Mouse (Mus musculus) MEL (cell line): ENCODE data around the gene Boll. TPM values are rescaled to one million over a fixed set of nuclear protein-coding genes. Genes with fewer than 3 reads are reported as not detected.

Source experiments
- DNase-seq: peaks from one replicate; pipeline ENCODE4 v3.0.0; 2011; ENCODE audit warnings: low read depth, low spot score
- H3K27ac ChIP-seq: 2 replicates; pipeline ENCODE4 v1.5.1; 2012; ENCODE audit warnings: low read depth, mild to moderate bottlenecking, control low read depth, low read length, moderate library complexity; ENCODE audit not compliant: control insufficient read depth
- H3K27me3 ChIP-seq, 2 experiments: fragments of 150-350 bp in 1 of 2; sonication (generic) in 1 of 2; 2 replicates each; pipeline ENCODE4 v1.6.1; 2012; ENCODE audit warnings: low read length in 2 of 2, mild to moderate bottlenecking in 2 of 2, improper control_type of control experiment in 1 of 2, moderate library complexity in 1 of 2; ENCODE audit not compliant: insufficient read depth in 2 of 2, control insufficient read depth in 1 of 2
- H3K36me3 ChIP-seq, 2 experiments: 2 replicates each; pipeline ENCODE4 v1.6.1; 2012 to 2014; ENCODE audit warnings: low read length in 2 of 2, improper control_type of control experiment in 1 of 2, inconsistent platforms in 1 of 2, mild to moderate bottlenecking in 1 of 2; ENCODE audit not compliant: insufficient read depth in 2 of 2, control insufficient read depth in 1 of 2
- H3K4me1 ChIP-seq, 2 experiments: fragments of 150-350 bp in 1 of 2; sonication (generic) in 1 of 2; 2 replicates each; pipeline ENCODE4 v1.6.1; 2012; ENCODE audit warnings: low read length in 2 of 2, improper control_type of control experiment in 1 of 2, mild to moderate bottlenecking in 1 of 2; ENCODE audit not compliant: insufficient read depth in 2 of 2, control insufficient read depth in 1 of 2
- H3K4me3 ChIP-seq, 2 experiments: fragments of 150-350 bp in 1 of 2; sonication (generic) in 1 of 2; 2 replicates each; pipeline ENCODE4 v1.5.1; 2012; ENCODE audit warnings: low read depth in 2 of 2, low read length in 2 of 2, mild to moderate bottlenecking in 2 of 2, moderate library complexity in 2 of 2, control low read depth in 1 of 2, improper control_type of control experiment in 1 of 2; ENCODE audit not compliant: control insufficient read depth in 1 of 2, insufficient read depth in 1 of 2
- H3K79me2 ChIP-seq: 2 replicates; pipeline ENCODE4 v1.6.1; 2012; ENCODE audit warnings: mild to moderate bottlenecking, low read length, moderate library complexity; ENCODE audit not compliant: control insufficient read depth, poor library complexity, insufficient read depth
- H3K9ac ChIP-seq: 2 replicates; pipeline ENCODE4 v1.6.1; 2012; ENCODE audit warnings: low read depth, mild to moderate bottlenecking, control low read depth, low read length, moderate library complexity; ENCODE audit not compliant: control insufficient read depth, poor library complexity, severe bottlenecking
- H3K9me3 ChIP-seq: fragments of 150-350 bp; sonication (generic); replicated peaks from 2 replicates; pipeline ENCODE4 v1.6.1; 2012; ENCODE audit warnings: mild to moderate bottlenecking, low read length, improper control_type of control experiment, moderate library complexity; ENCODE audit not compliant: insufficient read depth
- BHLHE40 ChIP-seq: IDR thresholded peaks from 2 replicates; pipeline ENCODE4 v1.6.1; 2012; ENCODE audit warnings: low read depth, mild to moderate bottlenecking, inconsistent platforms, low read length, improper control_type of control experiment, borderline replicate concordance
- CHD1 ChIP-seq: IDR thresholded peaks from 2 replicates; pipeline ENCODE4 v1.6.1; 2012; ENCODE audit warnings: low read depth, mild to moderate bottlenecking, inconsistent platforms, low read length, improper control_type of control experiment
- ELF1 ChIP-seq: IDR thresholded peaks from 2 replicates; pipeline ENCODE4 v1.6.1; 2014; ENCODE audit warnings: low read depth, mild to moderate bottlenecking, inconsistent platforms, low read length, improper control_type of control experiment, moderate library complexity
- EP300 ChIP-seq, 2 experiments: IDR thresholded peaks; 2 replicates each; pipeline ENCODE4 v1.6.1; 2011; ENCODE audit warnings: improper control_type of control experiment in 2 of 2, low read length in 2 of 2, low read depth in 1 of 2, mild to moderate bottlenecking in 1 of 2
- GABPA ChIP-seq: IDR thresholded peaks from 2 replicates; pipeline ENCODE4 v1.6.1; 2012; ENCODE audit warnings: low read depth, mild to moderate bottlenecking, inconsistent platforms, low read length, improper control_type of control experiment, moderate library complexity
- GATA1 ChIP-seq: IDR thresholded peaks from 2 replicates; pipeline ENCODE4 v1.6.1; 2011; ENCODE audit warnings: low read depth, low read length, improper control_type of control experiment
- HCFC1 ChIP-seq: IDR thresholded peaks from 2 replicates; pipeline ENCODE4 v1.6.1; 2012; ENCODE audit warnings: low read depth, mild to moderate bottlenecking, inconsistent platforms, low read length, improper control_type of control experiment, moderate library complexity
- KAT2A ChIP-seq: conservative IDR thresholded peaks from 2 replicates; pipeline ENCODE4 v1.6.1; 2012; ENCODE audit warnings: low read depth, low read length, improper control_type of control experiment, inconsistent platforms
- MAX ChIP-seq: IDR thresholded peaks from 2 replicates; pipeline ENCODE4 v1.6.1; 2011; ENCODE audit warnings: low read length, improper control_type of control experiment
- MAZ ChIP-seq: IDR thresholded peaks from 2 replicates; pipeline ENCODE4 v1.6.1; 2012; ENCODE audit warnings: low read depth, mild to moderate bottlenecking, inconsistent platforms, low read length, improper control_type of control experiment
- MEF2A ChIP-seq: IDR thresholded peaks from 2 replicates; pipeline ENCODE4 v1.6.1; 2014; ENCODE audit warnings: low read depth, mild to moderate bottlenecking, inconsistent platforms, low read length, improper control_type of control experiment; ENCODE audit not compliant: poor library complexity, insufficient replicate concordance, severe bottlenecking; ENCODE audit errors: extremely low read depth
- MXI1 ChIP-seq: IDR thresholded peaks from 2 replicates; pipeline ENCODE4 v1.6.1; 2011; ENCODE audit warnings: mild to moderate bottlenecking, low read depth, low read length, improper control_type of control experiment
- NRF1 ChIP-seq: IDR thresholded peaks from 2 replicates; pipeline ENCODE4 v1.6.1; 2014; ENCODE audit warnings: low read depth, mild to moderate bottlenecking, inconsistent platforms, low read length, improper control_type of control experiment, moderate library complexity; ENCODE audit not compliant: poor library complexity, insufficient read depth, severe bottlenecking
- POLR2A ChIP-seq, 2 experiments: IDR thresholded peaks; 2 replicates each; pipeline ENCODE4 v1.6.1; 2011 to 2012; ENCODE audit warnings: low read length in 2 of 2, mild to moderate bottlenecking in 2 of 2, control low read depth in 1 of 2, improper control_type of control experiment in 1 of 2, low read depth in 1 of 2, moderate library complexity in 1 of 2; ENCODE audit not compliant: control insufficient read depth in 1 of 2, insufficient read depth in 1 of 2, poor library complexity in 1 of 2
- POLR2AphosphoS2 ChIP-seq: IDR thresholded peaks from 2 replicates; pipeline ENCODE4 v1.6.1; 2011; ENCODE audit warnings: low read length, improper control_type of control experiment
- POLR2AphosphoS5 ChIP-seq: IDR thresholded peaks from 2 replicates; pipeline ENCODE4 v1.6.1; 2012; ENCODE audit warnings: low read depth, borderline replicate concordance, mild to moderate bottlenecking, inconsistent platforms, low read length, moderate library complexity, mixed read lengths
- RAD21 ChIP-seq: IDR thresholded peaks from 2 replicates; pipeline ENCODE4 v1.6.1; 2011; ENCODE audit warnings: mild to moderate bottlenecking, low read depth, low read length, improper control_type of control experiment
- UBTF ChIP-seq: IDR thresholded peaks from 2 replicates; pipeline ENCODE4 v1.6.1; 2012; ENCODE audit warnings: low read depth, mild to moderate bottlenecking, inconsistent platforms, low read length, improper control_type of control experiment, moderate library complexity, borderline replicate concordance; ENCODE audit not compliant: insufficient read depth
- USF1 ChIP-seq: IDR thresholded peaks from 2 replicates; pipeline ENCODE4 v1.6.1; 2014; ENCODE audit warnings: low read depth, mild to moderate bottlenecking, inconsistent platforms, low read length, improper control_type of control experiment, moderate library complexity
- USF2 ChIP-seq, 2 experiments: IDR thresholded peaks; 2 replicates each; pipeline ENCODE4 v1.6.1; 2011 to 2012; ENCODE audit warnings: improper control_type of control experiment in 2 of 2, low read length in 2 of 2, borderline replicate concordance in 1 of 2, inconsistent platforms in 1 of 2, low read depth in 1 of 2, mild to moderate bottlenecking in 1 of 2; ENCODE audit not compliant: insufficient read depth in 1 of 2
- ZMIZ1 ChIP-seq: IDR thresholded peaks from 2 replicates; pipeline ENCODE4 v1.6.1; 2012; ENCODE audit warnings: low read depth, mild to moderate bottlenecking, inconsistent platforms, low read length, improper control_type of control experiment, moderate library complexity
- ZNF384 ChIP-seq: IDR thresholded peaks from 2 replicates; pipeline ENCODE4 v1.6.1; 2012; ENCODE audit warnings: low read depth, mild to moderate bottlenecking, inconsistent platforms, low read length, improper control_type of control experiment
- polyA plus RNA-seq, 2 experiments: library from polyadenylated mRNA; stranded (reverse) in 1 of 2; unstranded in 1 of 2; fragments of >175 nt in 1 of 2; fragments of >200 nt in 1 of 2; gene quantifications; 2 replicates each; pipeline versions ENCODE4 v1.2.1 to v1.2.4; 2012; ENCODE audit warnings: low replicate concordance in 2 of 2, low read depth in 1 of 2; ENCODE audit not compliant: insufficient read length in 2 of 2, insufficient read depth in 1 of 2, missing spikeins in 1 of 2
- total RNA-seq: library from RNA; depleted of rRNA; stranded (reverse); fragments of 300-350 nt; gene quantifications from 2 replicates; pipeline ENCODE4 v1.2.3, GENCODE M21; 2012

Boll gene
- total and polyA plus RNA-seq, 3 experiments: not detected

- no peak overlapping the region for H3K9ac ChIP-seq
- TF ChIP-seq HCFC1 (no peak), POLR2AphosphoS2 (no peak), USF2 (IDR thresholded peaks at IDR 0.05; ENCODE audit: borderline replicate concordance in 1 of 2, insufficient read depth in 1 of 2, low read depth in 1 of 2, low read length in 2 of 2) (no peak), NRF1 (no peak), MXI1 (no peak), MEF2A (no peak), ZMIZ1 (no peak), ZNF384 (no peak), USF1 (no peak), RAD21 (no peak)
- H3K27me3 ChIP-seq: no peaks in the 10 kb centered on the region
- no peak overlapping the region for H3K27ac ChIP-seq
- H3K4me3 ChIP-seq: no peak overlapping the region
- H3K79me2 ChIP-seq: no peaks in the 10 kb centered on the region
- H3K36me3 ChIP-seq: no peaks in the 10 kb centered on the region
- DNase-seq: no peak
- H3K9me3 ChIP-seq: no peaks in the 10 kb centered on the region
- no peaks in the 10 kb centered on the region for H3K4me1 ChIP-seq
Observed at GRCm38 (mm10) chr1:55406023-55406413, 42.7 kb upstream of the Boll start.

GRCm38 (mm10) chr1:55405272-55406022, 42.2 kb upstream of the Boll start, which contains the start of gene Plcl1:
Plcl1 (plus strand) TSS chr1:55405921.
- Histone ChIP-seq H3K36me3 (no peaks in the 10 kb centered on the region), H3K9me3 (no peaks in the 10 kb centered on the region), H3K4me3 (no peak within 1 kb of the TSS), H3K4me1 (no peaks in the 10 kb centered on the region), H3K27ac (no peak within 1 kb of the TSS), H3K27me3 (no peaks in the 10 kb centered on the region), H3K9ac (no peak within 1 kb of the TSS), H3K79me2 (no peaks in the 10 kb centered on the region)
- TF ChIP-seq POLR2A (IDR thresholded peaks at IDR 0.05; ENCODE audit: control insufficient read depth in 1 of 2, insufficient read depth in 1 of 2, low read depth in 1 of 2, low read length in 2 of 2, poor library complexity in 1 of 2) (no peak), GATA1 (no peak), USF2 (IDR thresholded peaks at IDR 0.05; ENCODE audit: borderline replicate concordance in 1 of 2, insufficient read depth in 1 of 2, low read depth in 1 of 2, low read length in 2 of 2) (no peak), ELF1 (no peak), ZMIZ1 (no peak), MEF2A (no peak), POLR2AphosphoS5 (no peak), BHLHE40 (no peak), KAT2A (no peak), MAX (no peak), GABPA (no peak), UBTF (no peak), MAZ (no peak), NRF1 (no peak), MXI1 (no peak), CHD1 (no peak), EP300 (IDR thresholded peaks at IDR 0.05; ENCODE audit: low read depth in 1 of 2, low read length in 2 of 2) (no peak), HCFC1 (no peak)
- DNase-seq: no peak
